Mouse (Mus musculus) heart, adult 2 months (tissue): ENCODE measurements around the gene Lpin2.

Experiments
- CTCF ChIP-seq: fragments of 200-600 bp; IDR thresholded peaks from 2 replicates; pipeline ENCODE4 v1.8.1; 2022; ENCODE audit warnings: antibody characterized with exemption, mild to moderate bottlenecking, moderate library complexity
- POLR2A ChIP-seq: fragments of 200-500 bp; IDR thresholded peaks from 2 replicates; pipeline ENCODE4 v1.6.1; 2011; ENCODE audit warnings: mild to moderate bottlenecking, low read depth, low read length, control low read depth; ENCODE audit not compliant: insufficient read depth

GRCm38 (mm10) chr17:71294570-71294969, 112.2 kb downstream of the Lpin2 start:
- no peak for TF ChIP-seq POLR2A
- no peak for TF ChIP-seq CTCF
